Mouse (Mus musculus) heart, embryonic 10.5 days (tissue): ENCODE data around the gene Gm13539. TPM values are rescaled to one million over a fixed set of nuclear protein-coding genes. Genes with fewer than 3 reads are reported as not detected.

Source experiments
- polyA plus RNA-seq: library from polyadenylated mRNA; unstranded; fragments of >200 nt; fragmentation: Nextera tagmentation; extraction: Ambion mirVana; gene quantifications from 2 replicates; pipeline ENCODE4 v1.2.1, GENCODE M21; 2016

Gm13539 gene
- polyA plus RNA-seq, 1 experiment from 2014 or later = not detected

Other genes starting within 250 kb of the Gm13539 start
- 29.7 and 30.9 TPM in 2 replicates for gene Traf2, start 235.3 kb upstream of the Gm13539 start, polyA plus RNA-seq
- 336 and 382 TPM in 2 replicates for gene Edf1, start 224.4 kb upstream of the Gm13539 start, polyA plus RNA-seq
- 1.6 and 3.7 TPM in 2 replicates for gene Mamdc4, start 207.4 kb upstream of the Gm13539 start, polyA plus RNA-seq
- 160 and 170 TPM in 2 replicates for gene Phpt1, start 207.0 kb upstream of the Gm13539 start, polyA plus RNA-seq
- 0.08 TPM in 1 of 2 replicates, not detected in the other for gene Ajm1, start 200.5 kb upstream of the Gm13539 start, polyA plus RNA-seq
- 57.9 and 69.6 TPM in 2 replicates for gene Rabl6, start 173.7 kb upstream of the Gm13539 start, polyA plus RNA-seq
- 0.07 and 0.21 TPM in 2 replicates for gene Ccdc183, start 164.6 kb upstream of the Gm13539 start, polyA plus RNA-seq
- gene Tmem141, start 160.3 kb upstream of the Gm13539 start, polyA plus RNA-seq = 14.9 and 18.5 TPM in 2 replicates
- gene Fcna, start 154.2 kb upstream of the Gm13539 start, polyA plus RNA-seq = 0.26 and 1.5 TPM in 2 replicates
- not detected in 2 replicates for gene Lcn8, start 129.1 kb upstream of the Gm13539 start, polyA plus RNA-seq
- not detected in 2 replicates for gene Lcn5, start 124.3 kb upstream of the Gm13539 start, polyA plus RNA-seq
- not detected in 2 replicates for gene Lcn6, start 105.5 kb upstream of the Gm13539 start, polyA plus RNA-seq
- not detected in 2 replicates for gene Lcn10, start 99.5 kb upstream of the Gm13539 start, polyA plus RNA-seq
- not detected in 2 replicates for gene Obp2a, start 82.2 kb upstream of the Gm13539 start, polyA plus RNA-seq
- 53.4 and 65.8 TPM in 2 replicates for gene Bmyc, start 75.5 kb upstream of the Gm13539 start, polyA plus RNA-seq
- not detected in 2 replicates for gene Obp2b, start 45.2 kb upstream of the Gm13539 start, polyA plus RNA-seq
- gene Lcn3, start 16.7 kb upstream of the Gm13539 start, polyA plus RNA-seq = not detected in 2 replicates
- gene Lcn11, start 5.2 kb upstream of the Gm13539 start, polyA plus RNA-seq = not detected in 2 replicates
- gene Glt6d1, start 33.6 kb downstream of the Gm13539 start, polyA plus RNA-seq = not detected in 2 replicates
- gene Lcn9, start 40.9 kb downstream of the Gm13539 start, polyA plus RNA-seq = not detected in 2 replicates
- not detected in 2 replicates for gene Sohlh1, start 65.0 kb downstream of the Gm13539 start, polyA plus RNA-seq
- 0.06 TPM in 1 of 2 replicates, not detected in the other for gene Kcnt1, start 81.5 kb downstream of the Gm13539 start, polyA plus RNA-seq
- gene Camsap1, start 201.0 kb downstream of the Gm13539 start, polyA plus RNA-seq = 13.4 and 13.9 TPM in 2 replicates
- gene Ubac1, start 239.5 kb downstream of the Gm13539 start, polyA plus RNA-seq = 116 and 127 TPM in 2 replicates